Mouse (Mus musculus): ENCODE measurements at regions not wholly inside any gene's neighbourhood (a gene's known extent, or its start where the extent isn't known, plus 50 kb on each side); places are given as distances from the start of the nearest gene placed in this dataset.

GRCm38 (mm10) chr15:62486540-62486939 is 1358.4 kb downstream of the Gsdmc2 start:
- no peak for TF ChIP-seq CTCF (IDR thresholded peaks at IDR 0.05; ENCODE audit: borderline replicate concordance, insufficient read depth, low read depth, low read length)
- TF ChIP-seq POLR2A (IDR thresholded peaks at IDR 0.05; ENCODE audit: borderline replicate concordance, insufficient read depth, low read length) = no peak

Data from cerebellum, adult 2 months (tissue).